Mouse (Mus musculus) left cerebral cortex, adult 2 months (tissue): ENCODE results near the gene Znrf1. TPM values are rescaled to one million over a fixed set of nuclear protein-coding genes. Genes with fewer than 3 reads are reported as not detected.
A peak's percentile ranks its signal among the peaks of the same experiment; 100 is the strongest.

Experiments used
- DNase-seq, 2 experiments: peaks; one replicate each; pipeline ENCODE4 v3.0.0; 2021 to 2022; ENCODE audit warnings: low spot score in 2 of 2, mixed read lengths in 1 of 2; ENCODE audit errors: extremely low spot score in 1 of 2
- H3K27ac ChIP-seq: fragments of 200-600 bp; 2 replicates; pipeline ENCODE4 v1.8.1; 2022
- H3K4me3 ChIP-seq: fragments of 200-600 bp; 2 replicates; pipeline ENCODE4 v1.8.1; 2022
- CTCF ChIP-seq: fragments of 200-600 bp; IDR thresholded peaks from 2 replicates; pipeline ENCODE4 v1.8.1; 2022; ENCODE audit warnings: antibody characterized with exemption, mild to moderate bottlenecking, moderate library complexity
- intact Hi-C: fragments of 180-260 bp; cut with DNase I; formaldehyde crosslinking; loops from one replicate; pipeline ENCODE4 v1.15.1; 2025
- total RNA-seq, 2 experiments: library from RNA; stranded (reverse); gene quantifications; 2 replicates each; pipeline ENCODE4 v1.2.3; 2021

Gene Znrf1
- total RNA-seq, 2 experiments from 2014 or later, result 166 to 171 TPM

DNA sequence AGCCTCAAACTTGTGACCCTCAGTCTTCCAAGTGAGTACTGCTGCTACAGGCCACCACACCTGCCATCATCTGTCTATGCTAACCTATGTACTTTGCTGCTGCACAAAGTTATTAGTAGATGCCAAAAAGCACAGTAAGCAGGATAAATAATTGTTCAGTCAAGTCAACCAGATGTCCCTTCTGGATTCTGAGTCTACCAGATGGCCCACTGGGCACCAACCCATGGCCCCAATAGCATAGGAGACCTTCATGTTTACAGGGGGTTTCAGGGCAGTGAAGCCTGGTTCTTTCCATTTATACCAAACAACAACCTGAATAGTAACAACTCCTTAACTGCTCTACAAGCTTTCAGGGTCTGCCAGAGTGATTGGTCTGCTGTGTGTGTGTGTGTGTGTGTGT, 55.3 kb downstream of the Znrf1 start:
- DNase-seq, result no peak
- no peak overlapping the region for H3K27ac ChIP-seq
- no peak overlapping the region for H3K4me3 ChIP-seq
- no peak for TF ChIP-seq CTCF
- intact Hi-C loops, result loop anchor here (5.0 kb wide), 1 partner anchor 54 kb away; the partner anchor contains the start of gene Znrf1

DNA sequence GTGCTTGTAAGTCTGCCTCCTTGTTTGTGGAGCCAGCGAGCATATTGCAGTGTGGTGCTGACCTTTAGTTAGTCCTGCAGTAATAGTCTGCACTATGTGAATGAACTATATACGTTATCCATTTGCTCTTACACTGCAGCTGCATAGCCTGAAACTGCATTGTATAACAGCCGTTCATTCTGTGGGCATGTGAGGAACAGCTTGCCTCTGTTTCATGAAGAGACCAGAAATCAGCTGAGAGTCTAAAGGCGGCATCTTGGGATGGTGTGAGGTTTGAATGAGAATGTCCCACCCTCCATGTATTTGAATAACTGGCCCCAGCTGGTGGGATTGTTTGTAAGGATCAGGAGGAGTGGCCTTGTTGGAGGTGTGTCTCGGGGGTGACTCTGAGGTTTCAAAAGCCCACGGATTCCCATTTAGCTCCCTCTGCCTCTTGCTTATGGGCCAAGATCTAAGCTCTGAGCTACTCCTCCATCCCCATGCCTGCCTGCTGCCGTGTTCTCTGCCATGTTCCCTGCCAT, 56.6 kb downstream of the Znrf1 start:
- intact Hi-C loops, result loop anchor here (5.0 kb wide), 1 partner anchor 55 kb away; the partner anchor contains the start of gene Znrf1
- no peak for TF ChIP-seq CTCF
- no peak for DNase-seq
- Histone ChIP-seq H3K27ac (peak overlapping the region; percentile 22), H3K4me3 (no peak overlapping the region)

DNA sequence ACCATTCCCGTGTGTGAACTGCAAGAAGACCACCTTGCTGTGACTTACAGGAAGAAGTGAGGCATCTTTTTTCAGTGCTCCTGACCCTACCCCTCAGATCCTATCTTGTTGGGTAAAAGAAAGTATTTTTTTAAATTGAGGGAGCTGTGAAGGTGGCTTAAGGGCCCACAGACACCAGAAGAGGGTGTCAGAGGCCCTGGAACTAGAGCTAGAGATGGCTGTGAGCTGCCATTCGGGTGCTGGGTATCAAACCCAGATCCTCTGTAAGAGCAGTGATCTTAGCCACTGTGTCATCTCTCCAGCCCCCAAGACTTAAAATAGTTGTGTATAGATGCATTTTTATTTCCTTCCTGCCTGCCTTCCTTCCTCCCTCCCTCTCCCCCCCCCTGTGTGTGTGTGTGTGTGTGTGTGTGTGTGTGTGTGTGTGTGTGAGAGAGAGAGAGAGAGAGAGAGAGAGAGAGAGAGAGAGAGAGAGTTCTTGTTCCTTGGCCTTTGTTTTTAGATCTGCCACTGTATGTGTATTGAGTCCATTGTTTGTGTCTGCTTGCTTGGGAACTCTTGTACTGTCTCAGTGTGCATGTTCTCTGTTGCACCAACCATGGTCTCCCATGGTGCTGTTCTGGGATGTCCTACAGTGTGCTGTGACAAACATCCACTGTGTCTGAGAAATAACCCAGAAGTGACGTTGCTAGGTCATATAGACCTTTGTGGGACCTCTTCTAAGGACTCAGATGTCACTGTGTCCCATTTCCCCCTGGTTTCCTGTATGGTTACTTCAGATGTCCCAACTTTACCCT, 58.3 kb downstream of the Znrf1 start:
- Histone ChIP-seq H3K27ac (no peak overlapping the region; the same call in 1 of the 2 replicates), H3K4me3 (no peak overlapping the region)
- no peak for TF ChIP-seq CTCF
- intact Hi-C loops, result loop anchor here (5.0 kb wide), 1 partner anchor 57 kb away; the partner anchor contains the start of gene Znrf1
- DNase-seq, result no peak

DNA sequence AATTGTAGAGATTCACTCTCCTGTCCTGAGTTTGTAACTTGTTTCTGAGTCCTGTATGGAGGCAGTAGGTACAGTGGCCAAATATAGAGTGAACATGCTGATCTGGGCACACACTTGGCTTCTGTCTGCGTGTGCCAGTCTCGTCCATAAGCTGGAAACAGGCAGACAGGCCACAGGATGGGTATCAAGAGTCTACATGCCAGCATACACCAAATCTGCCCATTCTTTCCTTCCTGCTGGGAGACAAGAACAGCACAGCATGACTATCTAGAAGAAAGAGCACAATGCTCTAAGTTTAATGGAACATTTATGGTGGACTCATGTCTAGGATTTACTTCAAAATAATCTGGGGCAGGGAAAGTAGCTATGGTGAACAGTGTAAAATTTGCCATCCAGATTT, 59.1 kb downstream of the Znrf1 start:
- no peak for DNase-seq
- no peak for TF ChIP-seq CTCF
- Histone ChIP-seq H3K27ac (no peak overlapping the region), H3K4me3 (no peak overlapping the region)
- intact Hi-C loops, result loop anchor here (5.0 kb wide), 1 partner anchor 58 kb away; the partner anchor contains the start of gene Znrf1

DNA sequence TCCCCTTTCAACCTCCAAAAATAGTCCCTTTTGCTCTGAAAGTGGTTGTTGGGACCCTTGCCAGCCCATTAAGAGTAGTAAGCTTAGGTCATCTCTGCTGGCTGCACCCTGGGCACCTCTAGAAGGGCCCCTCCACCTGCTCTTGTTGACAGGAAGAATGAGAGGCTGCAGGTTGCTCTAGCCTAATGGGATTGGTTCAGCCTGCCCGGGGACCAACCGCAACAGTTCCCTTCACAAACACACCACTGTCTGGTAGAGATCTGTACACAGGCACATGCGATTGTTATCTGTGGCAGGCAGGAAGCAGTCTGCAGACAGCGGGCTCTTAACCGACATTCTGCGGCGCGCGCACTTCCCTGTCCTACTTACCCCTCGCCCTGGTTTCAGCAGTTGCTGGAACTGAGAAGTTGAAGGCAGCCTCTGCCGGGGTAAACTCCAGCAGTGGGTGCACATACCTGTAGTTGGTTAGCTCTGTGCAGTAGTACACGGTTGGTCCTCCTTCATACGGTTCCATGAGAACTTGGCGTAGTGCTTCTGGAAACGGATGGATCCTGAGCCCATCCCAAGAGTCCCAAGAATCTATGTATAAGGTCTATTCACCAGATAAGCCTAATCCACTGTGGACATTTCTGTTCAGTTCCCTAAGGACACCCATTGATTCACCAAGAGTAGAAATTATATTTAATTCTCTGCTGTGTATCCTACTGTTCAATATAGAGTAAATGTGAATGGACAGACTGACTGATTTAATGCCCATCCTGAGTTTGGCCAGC, 60.0 kb downstream of the Znrf1 start:
- Histone ChIP-seq H3K27ac (peak overlapping the region; percentile 53; the same call in 1 of the 2 replicates), H3K4me3 (no peak overlapping the region)
- intact Hi-C loops, result no loop called here
- no peak for DNase-seq
- TF ChIP-seq CTCF, result no peak

DNA sequence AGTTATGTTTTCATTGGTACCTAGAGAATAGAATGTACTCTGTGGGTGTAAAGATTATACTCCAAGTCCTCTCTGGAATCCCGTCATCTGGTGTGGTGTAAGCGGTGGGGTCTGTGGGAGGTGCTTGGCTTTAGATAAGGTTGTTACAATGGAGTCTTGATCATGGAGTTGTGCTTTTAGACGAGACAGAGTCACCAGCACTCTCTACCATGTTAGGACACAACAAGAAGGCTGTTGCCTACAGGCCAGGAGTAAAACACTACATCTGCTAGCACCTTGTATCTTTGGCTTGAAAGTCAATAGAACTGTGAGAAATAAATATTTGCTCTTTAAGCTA, 60.6 kb downstream of the Znrf1 start:
- intact Hi-C loops, result no loop called here
- H3K27ac ChIP-seq, result peak overlapping the region; percentile 10; the same call in 1 of the 2 replicates
- H3K4me3 ChIP-seq, result no peak overlapping the region
- no peak for DNase-seq
- TF ChIP-seq CTCF, result no peak

DNA sequence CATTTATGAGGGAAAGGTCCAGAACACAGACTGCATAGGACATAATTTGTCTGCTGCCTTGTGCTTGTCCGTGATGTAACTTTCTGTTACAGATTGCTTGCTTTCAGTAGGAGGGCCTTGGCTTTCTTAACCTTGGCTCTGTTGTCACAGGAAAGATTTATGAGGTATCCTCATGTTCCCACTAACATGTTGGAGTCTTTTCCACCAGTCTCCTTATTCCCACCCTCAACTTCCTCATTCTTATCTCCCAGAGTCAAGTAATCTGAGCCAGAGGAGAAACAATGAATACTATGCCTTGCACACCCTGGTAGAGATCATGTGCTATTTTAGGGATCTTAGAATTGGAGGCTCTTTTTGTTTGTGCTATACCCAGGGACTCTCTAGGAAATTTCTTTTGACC, 61.4 kb downstream of the Znrf1 start:
- Histone ChIP-seq H3K27ac (no peak overlapping the region), H3K4me3 (no peak overlapping the region)
- TF ChIP-seq CTCF, result no peak
- intact Hi-C loops, result no loop called here
- DNase-seq, result no peak

DNA sequence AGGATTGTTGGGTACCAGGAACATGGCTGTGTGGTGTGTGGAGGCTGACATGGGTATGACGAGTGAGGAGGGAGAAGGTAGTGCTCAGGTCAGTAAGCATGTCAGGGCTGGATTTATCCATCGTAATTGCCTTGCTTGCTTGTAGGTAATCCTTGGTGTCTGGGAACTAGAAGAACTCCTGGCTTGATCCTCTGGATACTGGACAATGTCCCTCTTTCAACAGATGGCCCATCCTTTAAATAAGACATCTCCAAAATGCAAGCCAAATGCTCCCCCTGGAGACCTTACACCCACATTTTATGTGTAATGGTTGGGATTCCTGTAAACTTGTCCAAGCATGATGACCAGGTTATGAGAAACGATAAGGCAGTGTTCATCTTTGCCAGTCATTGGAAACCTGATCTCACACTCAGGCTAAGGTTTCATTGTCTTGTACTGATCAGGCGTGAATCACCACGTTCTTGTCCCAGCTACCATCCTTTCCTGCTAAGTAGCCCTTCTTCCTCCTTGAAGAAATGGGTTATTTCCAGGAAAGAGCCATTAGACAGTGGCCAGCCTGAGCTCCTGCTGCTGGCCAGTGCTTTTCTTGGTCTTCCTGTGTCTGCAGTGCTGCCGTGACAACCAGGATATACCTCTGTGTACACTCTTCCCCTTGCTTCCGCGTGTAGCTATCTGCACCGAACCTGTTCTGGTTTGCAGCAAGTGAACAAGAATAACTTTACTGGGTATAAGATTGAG, 64.0 kb downstream of the Znrf1 start:
- no peak for TF ChIP-seq CTCF
- Histone ChIP-seq H3K27ac (no peak overlapping the region), H3K4me3 (no peak overlapping the region)
- intact Hi-C loops, result no loop called here
- DNase-seq, result no peak

DNA sequence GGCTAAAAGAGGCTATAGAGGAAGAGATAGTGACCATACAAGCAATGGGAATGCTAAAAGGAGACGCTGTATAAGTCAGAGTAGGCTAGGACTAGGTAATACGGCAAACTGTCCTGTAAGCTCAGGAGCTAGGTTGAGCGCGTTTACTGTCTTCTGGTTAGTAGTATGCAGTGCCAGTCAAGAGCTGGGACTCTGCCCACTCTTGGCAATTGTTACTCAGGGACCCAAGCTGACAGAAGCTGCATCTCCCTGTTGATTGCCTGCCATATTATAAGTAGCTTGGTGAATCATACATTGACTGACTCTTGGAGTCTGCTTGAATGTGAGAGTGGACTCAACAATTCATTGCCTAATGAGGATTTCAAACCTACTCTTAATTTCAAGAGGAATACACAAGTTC, 66.2 kb downstream of the Znrf1 start:
- no peak for DNase-seq
- Histone ChIP-seq H3K27ac (no peak overlapping the region), H3K4me3 (no peak overlapping the region)
- TF ChIP-seq CTCF, result no peak
- intact Hi-C loops, result no loop called here

DNA sequence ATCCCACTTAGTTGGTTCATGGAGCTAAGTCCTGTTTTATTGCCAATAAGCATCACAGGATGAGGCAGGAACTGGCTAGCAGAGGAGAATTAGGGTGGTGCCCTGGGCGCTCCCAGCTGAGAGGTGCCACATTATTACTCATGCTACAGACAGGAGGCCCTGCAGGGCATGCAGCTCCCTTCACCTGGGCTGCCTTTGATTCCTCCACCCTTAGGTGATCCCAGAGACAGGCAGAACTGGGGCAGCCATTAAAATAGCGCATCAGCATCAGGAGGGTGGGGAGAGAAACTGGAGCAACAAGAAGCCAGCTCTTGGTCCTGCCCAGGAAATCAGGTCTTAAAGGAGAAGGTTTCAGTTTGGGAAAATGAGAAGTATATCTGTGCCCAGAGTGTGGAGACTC, 69.1 kb downstream of the Znrf1 start:
- DNase-seq, result no peak
- Histone ChIP-seq H3K27ac (no peak overlapping the region), H3K4me3 (no peak overlapping the region)
- intact Hi-C loops, result no loop called here
- no peak for TF ChIP-seq CTCF

DNA sequence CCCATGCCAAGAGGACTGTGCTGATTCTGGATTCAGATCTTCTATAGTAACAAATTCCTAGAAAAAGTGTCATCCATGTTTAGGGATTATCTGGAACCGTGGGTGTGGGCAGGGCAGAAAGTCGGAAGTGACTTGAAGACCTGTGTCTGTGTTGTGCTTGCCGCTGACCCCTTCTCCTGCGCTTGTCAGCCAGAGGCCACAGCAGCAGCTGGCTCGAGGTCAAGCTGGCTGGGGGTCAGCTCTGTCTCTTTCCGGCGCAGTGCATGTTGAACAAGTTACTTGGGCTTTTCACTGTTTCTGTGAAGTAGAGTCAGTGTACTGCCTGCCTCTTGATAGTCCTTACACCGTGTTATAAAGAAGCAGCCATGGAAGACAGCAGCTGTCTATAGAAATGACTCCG, 71.1 kb downstream of the Znrf1 start:
- no peak overlapping the region for H3K27ac ChIP-seq
- intact Hi-C loops, result no loop called here
- TF ChIP-seq CTCF, result no peak
- no peak overlapping the region for H3K4me3 ChIP-seq
- no peak for DNase-seq
